ENCODE assay signal across 9 mouse cellular contexts in genomic region chr9:14764765-14765164, GRCm38 (mm10). TPM values are rescaled to one million over a fixed set of nuclear protein-coding genes. Genes with fewer than 3 reads are reported as not detected.
DNase-seq lines count a peak whose midpoint lies in the region; ATAC-seq lines count a peak whose summit lies in the region.
"Had no signal": no experiment of that assay in that cellular context is flagged by ENCODE, and none has a peak within 500 bp of the region (broad histone marks: within the 10 kb centered on the region; RNA-seq: fewer than 3 reads in every experiment).

No protein-coding gene starts in this region.

- 26% methylated on average over 7 of the region's 7 CpGs for WGBS in heart, embryonic 12.5 days
- 31% methylated on average over 7 of the region's 7 CpGs for WGBS in midbrain, embryonic 14.5 days

- peaks cover 34% of the 10 kb centered on the region for H3K27me3 ChIP-seq in heart, embryonic 12.5 days (replicated peaks)
- no peaks in the 10 kb centered on the region for H3K27me3 ChIP-seq in midbrain, embryonic 14.5 days (ENCODE audit: control insufficient read depth, insufficient read depth, low read length)

- no peak overlapping the region for H3K9ac ChIP-seq in heart, embryonic 12.5 days
- H3K9ac ChIP-seq in midbrain, embryonic 14.5 days (replicated peaks; ENCODE audit: low read length): no peak overlapping the region

- no peaks in the 10 kb centered on the region for H3K4me1 ChIP-seq in heart, embryonic 12.5 days (replicated peaks)
- H3K4me1 ChIP-seq in midbrain, embryonic 14.5 days (ENCODE audit: control insufficient read depth, insufficient read depth, low read length): peaks cover 4% of the 10 kb centered on the region; the same call in 1 of the 2 replicates

- no peak overlapping the region for H3K4me3 ChIP-seq in heart, embryonic 12.5 days
- H3K4me3 ChIP-seq in midbrain, embryonic 14.5 days (replicated peaks; ENCODE audit: low read depth, low read length): no peak overlapping the region

- peak; percentile 24 to 68 for DNase-seq in heart, adult 18-20 months
- peak; percentile 56 to 59 for DNase-seq in B cell, adult 2 months
- peak; percentile 68 for DNase-seq in adrenal gland, postnatal 10 days
- peak; percentile 27 to 36 for DNase-seq in frontal cortex, postnatal 25 days (ENCODE audit: low spot score in 2 of 2)
- DNase-seq in layer of hippocampus, postnatal 14 days (ENCODE audit: low spot score in 2 of 2): peak; percentile 41 to 63
- peak; percentile 86 for DNase-seq in midbrain, embryonic 14.5 days
- DNase-seq in thymus, postnatal 25 days: peak; percentile 48

- no peak overlapping the region for H3K27ac ChIP-seq in heart, embryonic 12.5 days (ENCODE audit: poor library complexity, severe bottlenecking)
- H3K27ac ChIP-seq in midbrain, embryonic 14.5 days (replicated peaks; ENCODE audit: low read depth, low read length): no peak overlapping the region

- H3K36me3 ChIP-seq in heart, embryonic 12.5 days: no peaks in the 10 kb centered on the region
- no peaks in the 10 kb centered on the region for H3K36me3 ChIP-seq in midbrain, embryonic 14.5 days (ENCODE audit: control insufficient read depth, insufficient read depth, low read length)

- no peak overlapping the region for H3K4me2 ChIP-seq in heart, embryonic 12.5 days
- no peak overlapping the region for H3K4me2 ChIP-seq in midbrain, embryonic 14.5 days (ENCODE audit: low read length)

- no peak for ATAC-seq in heart, embryonic 12.5 days (ENCODE audit: insufficient number of reproducible peaks, low FRiP score)
- no peak for ATAC-seq in midbrain, embryonic 14.5 days (ENCODE audit: low FRiP score, low TSS enrichment)

- H3K9me3 ChIP-seq in heart, embryonic 12.5 days (replicated peaks): no peaks in the 10 kb centered on the region
- no peaks in the 10 kb centered on the region for H3K9me3 ChIP-seq in midbrain, embryonic 14.5 days (ENCODE audit: control insufficient read depth, low read length)

RNA-seq across cellular contexts. Expression of gene 1700012B09Rik, which starts 6.1 kb away (rescaled TPM):
- total RNA-seq in heart, adult 18-20 months (2021): not detected
- not detected in 2 replicates for polyA plus RNA-seq in heart, embryonic 12.5 days (2016; fragmentation: Nextera tagmentation; extraction: Ambion mirVana)
- not detected for total RNA-seq in adrenal gland, postnatal 10 days (2021)
- 1 to 10 TPM in 1 of 2 experiments, not detected in 1; 1.2 TPM for total RNA-seq in layer of hippocampus, postnatal 14 days (2021)
- 0.67 and 1.2 TPM in 2 replicates for polyA plus RNA-seq in midbrain, embryonic 14.5 days (2014; fragmentation: Nextera tagmentation; extraction: Ambion mirVana)

RNA-seq across cellular contexts. Expression of gene Fut4, which starts 12.6 kb away (rescaled TPM):
- total RNA-seq in heart, adult 18-20 months (2021): under 1 TPM; 0.67 to 0.72 TPM
- 1.7 and 2.0 TPM in 2 replicates for polyA plus RNA-seq in heart, embryonic 12.5 days (2016; fragmentation: Nextera tagmentation; extraction: Ambion mirVana)
- total RNA-seq in adrenal gland, postnatal 10 days (2021): 1 to 10 TPM; 2.3 to 2.8 TPM
- total RNA-seq in layer of hippocampus, postnatal 14 days (2021): under 1 TPM; 0.12 to 0.23 TPM
- 1.3 and 1.9 TPM in 2 replicates for polyA plus RNA-seq in midbrain, embryonic 14.5 days (2014; fragmentation: Nextera tagmentation; extraction: Ambion mirVana)

RNA-seq across cellular contexts. Expression of gene Mre11a, which starts 19.7 kb away (rescaled TPM):
- 10 to 100 TPM; 11.2 to 12.1 TPM for total RNA-seq in heart, adult 18-20 months (2021)
- polyA plus RNA-seq in heart, embryonic 12.5 days (2016; fragmentation: Nextera tagmentation; extraction: Ambion mirVana): 19.5 and 23.6 TPM in 2 replicates
- 10 to 100 TPM; 19.9 to 23.3 TPM for total RNA-seq in adrenal gland, postnatal 10 days (2021)
- 10 to 100 TPM in 1 of 2 experiments, 1 to 10 TPM in 1; 8.8 to 13.4 TPM for total RNA-seq in layer of hippocampus, postnatal 14 days (2021)
- 9.0 and 16.1 TPM in 2 replicates for polyA plus RNA-seq in midbrain, embryonic 14.5 days (2014; fragmentation: Nextera tagmentation; extraction: Ambion mirVana)

RNA-seq across cellular contexts. Expression of gene Ankrd49, which starts 19.9 kb away (rescaled TPM):
- total RNA-seq in heart, adult 18-20 months (2021): 1 to 10 TPM; 6.7 to 7.2 TPM
- 26.0 and 27.5 TPM in 2 replicates for polyA plus RNA-seq in heart, embryonic 12.5 days (2016; fragmentation: Nextera tagmentation; extraction: Ambion mirVana)
- total RNA-seq in adrenal gland, postnatal 10 days (2021): 10 to 100 TPM; 12.3 to 17.2 TPM
- 10 to 100 TPM; 17.3 to 18.0 TPM for total RNA-seq in layer of hippocampus, postnatal 14 days (2021)
- 32.2 and 35.4 TPM in 2 replicates for polyA plus RNA-seq in midbrain, embryonic 14.5 days (2014; fragmentation: Nextera tagmentation; extraction: Ambion mirVana)

RNA-seq across cellular contexts. Expression of gene Piwil4, which starts 24.2 kb away (rescaled TPM):
- not detected for total RNA-seq in heart, adult 18-20 months (2021)
- polyA plus RNA-seq in heart, embryonic 12.5 days (2016; fragmentation: Nextera tagmentation; extraction: Ambion mirVana): 0.08 TPM in 1 of 2 replicates, not detected in the other
- under 1 TPM; 0.18 to 0.33 TPM for total RNA-seq in adrenal gland, postnatal 10 days (2021)
- under 1 TPM in 1 of 2 experiments, not detected in 1; 0.14 TPM for total RNA-seq in layer of hippocampus, postnatal 14 days (2021)
- 0.40 and 0.41 TPM in 2 replicates for polyA plus RNA-seq in midbrain, embryonic 14.5 days (2014; fragmentation: Nextera tagmentation; extraction: Ambion mirVana)
- total RNA-seq: layer of hippocampus, adult 18-20 months had no signal

Comparison
In these comparisons a context has a peak if more than half of its experiments do, and no peak if none do; other contexts are left out.
1. DNase-seq: peak in every context shown above with its lines; median percentile 86 in midbrain, embryonic 14.5 days; 68 in adrenal gland, postnatal 10 days; 58 in B cell, adult 2 months; 52 in layer of hippocampus, postnatal 14 days; 48 in thymus, postnatal 25 days; 46 in heart, adult 18-20 months; 32 in frontal cortex, postnatal 25 days.